Mouse (Mus musculus) cerebellum, postnatal 25 days (tissue): ENCODE measurements at regions not wholly inside any gene's neighbourhood (a gene's known extent, or its start where the extent isn't known, plus 50 kb on each side); places are given as distances from the start of the nearest gene placed in this dataset.

Experiments
- DNase-seq, 2 experiments: peaks; one replicate each; pipeline ENCODE4 v3.0.0; 2021; ENCODE audit warnings: mixed read lengths in 2 of 2

DNA sequence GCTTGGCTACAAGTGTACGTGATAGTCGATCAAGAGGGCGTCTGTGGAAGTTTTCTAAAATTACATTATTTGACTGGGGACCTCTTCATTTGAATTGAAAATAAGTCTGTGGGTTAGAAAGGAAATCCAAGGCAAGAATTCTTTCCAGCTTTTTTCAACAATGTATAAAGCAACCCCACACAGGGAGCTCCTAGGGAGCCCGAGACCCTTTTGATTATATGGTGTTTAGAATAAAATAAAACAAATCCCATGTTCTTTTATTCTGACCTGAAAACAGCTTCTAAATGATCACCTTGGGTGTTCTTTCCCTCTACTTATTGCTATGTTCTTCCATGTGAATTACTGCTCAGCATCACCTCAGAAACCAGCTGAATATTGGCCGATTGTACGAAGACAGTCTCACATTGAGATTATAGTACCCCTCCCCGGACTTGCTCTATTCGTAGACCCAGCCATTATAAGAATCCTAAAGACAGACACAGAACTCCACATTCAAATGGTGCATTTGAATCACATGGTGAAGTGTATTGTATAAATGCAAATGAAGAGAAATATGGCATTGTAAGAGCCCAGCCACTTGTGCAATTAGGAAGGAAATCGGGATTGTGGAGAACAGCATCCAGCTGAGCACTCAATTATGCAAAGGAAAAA lies 236.3 kb upstream of the Map3k7 start:
- DNase-seq = no peak

DNA sequence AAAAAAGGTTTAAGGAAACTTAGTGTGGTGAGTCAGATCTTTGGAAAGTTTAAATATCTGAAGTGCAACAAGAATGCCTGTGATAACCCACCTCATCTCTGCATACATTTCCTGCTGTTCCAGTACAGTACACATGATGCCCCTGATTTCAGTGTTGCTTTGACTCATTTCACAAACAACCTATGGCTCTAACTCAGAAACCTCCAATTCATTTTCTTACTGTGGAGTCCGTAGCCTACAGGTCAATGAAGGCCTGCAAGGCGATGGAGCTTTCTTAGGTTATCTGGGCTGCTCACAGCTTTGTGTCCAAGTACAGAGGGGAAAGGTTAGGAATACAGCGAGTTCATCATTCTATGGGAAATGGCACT lies 235.8 kb upstream of the Map3k7 start:
- no peak for DNase-seq

DNA sequence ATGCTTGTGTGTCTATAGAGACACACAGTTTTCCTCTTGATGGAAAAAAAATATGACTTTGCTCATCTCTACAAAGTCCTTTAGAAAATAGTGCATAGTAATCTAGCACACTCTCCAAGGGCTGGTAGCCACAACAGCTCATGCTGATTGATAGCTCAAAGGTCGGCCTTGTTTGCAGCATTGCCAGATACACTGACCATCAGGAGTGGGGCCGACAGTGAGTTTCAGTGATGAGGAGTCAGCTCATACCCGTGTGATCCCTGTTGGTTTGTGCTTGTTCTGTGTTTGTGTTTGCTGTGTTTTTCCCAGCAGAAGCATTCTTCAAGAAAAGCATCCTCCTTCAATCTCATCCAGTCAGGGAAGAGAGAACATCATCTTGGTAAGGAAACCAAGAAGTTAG lies 220.1 kb upstream of the Map3k7 start:
- DNase-seq = no peak

DNA sequence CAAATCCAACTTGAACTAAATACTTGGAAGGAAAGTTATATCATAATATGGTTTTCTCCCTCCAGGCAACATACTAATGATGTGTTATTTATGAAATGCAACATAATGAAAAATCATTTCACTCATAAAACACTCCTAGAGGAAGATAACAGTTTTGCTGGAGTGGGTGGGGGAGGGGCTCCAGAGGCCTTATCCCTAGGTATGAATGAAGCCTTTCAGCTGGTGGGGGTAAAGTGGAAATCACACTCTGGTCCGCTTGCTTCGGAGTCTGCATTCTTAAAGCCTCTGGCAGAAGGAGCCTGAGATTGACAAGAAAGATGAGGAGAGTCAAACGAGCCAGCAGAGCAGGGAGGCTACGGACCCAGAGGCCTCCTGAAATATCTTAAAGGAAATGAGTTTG lies 219.5 kb upstream of the Map3k7 start:
- no peak for DNase-seq

DNA sequence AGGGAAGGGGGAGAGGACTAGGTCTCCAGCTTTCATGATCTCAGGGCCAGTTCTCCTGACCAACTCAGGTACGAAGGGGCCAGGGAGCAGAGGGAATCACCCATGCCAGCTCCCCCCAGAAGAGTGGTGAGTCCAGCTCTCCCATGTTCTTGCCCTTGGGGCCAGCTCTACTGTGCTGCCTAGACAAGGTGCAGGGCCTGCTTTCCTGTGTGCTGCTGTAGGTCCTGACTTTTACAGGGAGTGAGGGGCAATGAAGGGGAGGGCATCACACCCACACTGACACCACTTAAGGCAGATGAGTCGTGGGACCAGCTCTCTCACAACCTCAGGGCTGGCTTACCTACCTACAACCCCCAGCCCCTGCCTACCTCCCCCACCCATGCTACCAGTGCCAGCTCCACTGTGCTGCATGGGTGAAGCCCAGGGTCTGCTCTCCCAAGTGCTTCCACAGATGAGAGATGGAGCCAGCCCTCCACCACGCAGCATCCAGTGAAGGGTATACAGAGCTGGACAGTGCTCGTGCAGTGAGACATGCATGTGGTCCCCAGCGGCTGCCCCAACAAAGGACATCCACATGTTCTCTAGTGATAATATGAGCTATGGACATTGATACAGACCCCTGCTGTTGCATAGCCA lies 210.1 kb upstream of the Map3k7 start:
- DNase-seq = no peak

DNA sequence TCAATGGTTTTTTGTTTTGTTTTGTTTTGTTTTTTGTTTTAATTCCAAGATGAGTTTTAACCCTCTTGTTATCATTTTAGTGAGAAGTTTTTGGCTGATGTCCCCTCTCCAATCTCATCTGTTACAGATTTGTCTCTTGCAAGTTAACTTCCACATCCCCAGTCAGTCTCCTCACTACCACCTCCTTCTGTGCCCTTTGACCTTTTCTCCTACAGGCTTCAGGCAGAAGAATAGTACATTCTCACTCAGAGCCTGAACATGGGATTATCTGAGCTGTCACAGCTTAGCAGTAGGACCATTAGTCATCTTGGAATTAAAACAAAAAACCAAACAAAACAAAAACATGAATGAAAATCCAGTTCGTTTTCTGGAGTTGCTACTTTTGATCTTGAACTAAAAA lies 206.8 kb upstream of the Map3k7 start:
- no peak for DNase-seq

DNA sequence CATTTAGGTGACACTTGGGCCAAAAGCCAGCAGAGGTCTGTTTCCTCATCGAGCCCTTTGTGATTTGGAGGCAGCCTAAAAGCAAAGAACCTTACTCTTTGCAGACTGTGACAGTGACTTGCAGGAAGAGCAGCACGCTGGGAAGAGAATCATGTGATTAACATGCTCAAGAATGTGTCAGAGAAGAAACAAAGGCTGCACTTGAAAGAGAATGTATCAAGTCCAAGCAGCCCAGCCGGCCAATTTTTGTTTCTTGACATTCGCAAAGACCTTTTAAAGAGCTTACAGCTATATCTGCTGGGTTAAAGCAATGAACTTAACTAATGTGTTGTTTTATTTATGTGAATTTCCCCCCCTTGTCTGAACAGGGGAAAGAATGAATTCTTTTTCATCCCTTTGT lies 203.8 kb upstream of the Map3k7 start:
- DNase-seq = no peak

DNA sequence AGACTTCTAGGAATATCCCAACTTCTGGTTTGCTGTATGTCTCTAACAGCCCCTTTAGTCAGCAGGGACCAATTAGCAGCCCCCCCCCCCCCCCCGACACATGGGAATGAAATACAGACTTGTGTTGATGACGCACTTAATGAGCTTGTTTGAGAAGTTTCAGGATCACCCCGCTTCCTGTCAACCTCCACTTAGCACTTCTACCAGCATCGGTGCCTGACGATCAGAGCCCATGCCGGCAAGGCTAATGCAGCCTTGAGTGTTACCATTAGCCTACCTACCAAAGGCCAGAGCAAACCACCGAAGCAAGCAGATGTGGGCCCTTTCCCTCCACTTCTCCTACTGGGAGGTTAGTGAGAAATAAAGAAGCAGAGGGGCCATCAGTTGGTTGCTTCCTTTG lies 201.7 kb upstream of the Map3k7 start:
- DNase-seq = no peak

DNA sequence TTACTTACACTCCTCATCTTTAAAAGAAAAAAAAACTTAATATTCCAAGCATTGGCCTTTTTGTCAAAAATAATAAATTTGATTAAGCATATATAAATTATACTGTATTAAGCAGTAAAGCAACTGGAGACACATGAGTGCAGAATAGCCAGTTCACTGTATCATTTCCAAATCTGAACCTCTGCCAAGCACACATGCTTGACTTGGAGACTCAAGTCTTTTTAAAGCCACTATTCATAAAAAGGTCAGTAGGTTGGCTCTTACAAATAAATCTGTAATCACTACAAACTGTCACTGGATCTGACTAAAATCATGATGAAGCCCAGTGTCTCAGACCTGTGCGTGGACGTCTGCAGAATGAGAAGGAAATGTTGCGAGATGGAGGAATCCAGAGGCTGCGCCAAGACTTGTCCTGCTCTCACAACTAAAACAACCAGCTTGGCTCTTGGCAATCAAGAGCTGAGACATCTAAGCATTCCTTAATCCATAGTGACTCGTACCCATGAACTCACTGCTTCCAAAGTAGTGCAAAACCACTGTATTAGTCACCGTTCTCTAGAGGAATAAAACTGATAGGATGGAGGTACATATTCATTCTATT lies 195.8 kb upstream of the Map3k7 start:
- DNase-seq = no peak

DNA sequence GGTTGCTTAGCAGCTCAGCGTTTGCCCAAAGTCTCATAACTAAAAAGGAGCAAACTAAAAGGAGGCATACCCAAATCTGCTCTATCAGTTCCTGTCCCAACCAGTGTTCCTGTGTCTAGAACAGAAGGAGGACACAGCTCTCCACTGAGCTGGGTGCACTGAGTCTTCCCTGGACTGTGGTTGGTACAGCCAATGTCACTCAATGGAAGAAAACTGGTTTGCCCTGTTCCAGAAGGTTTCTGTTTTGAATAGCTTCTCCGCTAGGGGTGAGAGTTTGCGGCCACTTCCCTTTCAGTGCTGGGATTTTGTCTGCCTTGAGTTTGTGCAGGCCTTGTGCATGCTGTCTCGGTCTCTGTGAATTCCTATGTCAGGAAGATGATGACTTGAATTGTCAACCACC lies 194.6 kb upstream of the Map3k7 start:
- DNase-seq = no peak

DNA sequence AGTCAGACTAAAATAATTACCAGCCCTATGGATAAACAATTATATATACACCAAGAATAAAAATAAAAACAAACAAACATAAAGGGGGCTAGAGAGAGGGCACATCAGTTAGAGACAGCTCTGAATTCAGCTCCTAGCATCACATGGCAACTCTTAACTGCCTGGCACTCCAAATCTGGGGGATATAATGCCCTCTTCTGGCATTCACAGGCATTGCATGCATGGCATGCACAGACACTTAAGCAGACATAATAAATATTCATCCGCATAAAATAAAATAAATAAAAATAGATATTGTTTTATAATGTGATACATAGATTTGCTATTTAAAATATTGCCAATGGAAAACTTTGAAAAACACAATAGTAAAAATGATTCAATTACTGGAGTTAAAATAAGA lies 177.6 kb upstream of the Map3k7 start:
- no peak for DNase-seq

DNA sequence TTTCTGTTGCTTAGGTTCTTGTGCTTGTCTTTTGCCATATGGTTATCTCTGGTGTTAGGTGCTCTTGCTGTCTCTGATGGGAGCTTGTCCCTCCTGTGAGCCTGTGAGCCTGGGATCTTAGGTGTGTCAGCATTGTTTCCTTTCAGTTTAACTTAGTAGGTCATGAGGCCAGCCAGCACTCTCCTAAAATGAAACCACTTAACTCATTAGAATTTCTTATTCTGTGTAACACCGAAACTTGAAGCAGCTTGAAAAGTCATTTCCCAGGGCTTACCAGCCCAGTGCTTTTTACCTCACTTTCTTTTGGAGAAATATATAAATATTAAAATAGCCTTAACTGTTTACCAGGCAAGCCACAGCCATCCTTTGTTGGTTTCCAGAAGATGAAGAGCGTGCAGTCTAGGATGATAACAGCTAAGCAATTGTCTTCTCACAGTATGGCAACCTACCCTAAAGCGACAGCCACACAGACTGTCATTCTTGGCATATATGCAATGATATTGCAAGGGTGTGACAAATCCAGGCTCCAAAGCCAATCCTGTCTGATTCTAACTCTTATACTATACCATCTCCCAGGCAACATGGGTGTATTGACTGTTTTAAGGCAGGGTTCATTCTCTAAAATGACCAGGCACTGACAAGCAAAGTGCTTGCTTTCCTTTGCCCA lies 146.2 kb upstream of the Map3k7 start:
- DNase-seq = no peak

DNA sequence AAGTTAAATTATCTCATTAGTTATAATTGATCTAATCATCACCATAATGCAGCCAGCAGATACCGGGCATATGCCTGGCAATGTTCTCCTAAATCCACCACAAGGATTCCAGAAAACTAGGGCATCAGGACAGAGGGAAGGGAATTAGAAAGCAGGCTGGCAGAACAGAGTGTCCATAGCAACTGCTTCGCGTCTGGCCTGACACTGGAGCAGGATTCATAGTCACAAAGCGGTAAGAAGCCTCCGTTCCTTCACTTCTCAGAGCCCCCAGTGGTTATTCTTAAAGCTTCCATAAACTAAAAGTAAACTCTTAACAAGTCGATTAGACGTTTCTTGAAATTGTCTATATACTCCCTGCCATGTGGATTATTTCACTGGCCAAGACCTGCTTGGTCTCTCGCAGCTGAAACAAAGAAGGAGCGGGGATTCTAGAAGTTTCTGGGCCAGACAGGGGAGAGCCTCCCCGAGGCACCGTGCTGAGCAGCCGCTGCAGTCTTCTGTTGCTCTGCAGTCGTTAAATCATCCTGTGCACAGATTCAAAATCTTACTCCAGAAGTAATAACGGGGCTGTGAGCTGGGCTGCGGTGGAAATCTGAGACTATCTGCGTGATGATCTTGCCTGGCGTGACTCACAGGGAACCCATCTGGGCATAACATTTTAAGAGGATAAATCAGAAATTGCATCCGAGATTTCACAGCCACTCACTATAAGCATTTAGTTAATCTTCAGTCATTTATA lies 144.2 kb upstream of the Map3k7 start:
- DNase-seq = no peak

DNA sequence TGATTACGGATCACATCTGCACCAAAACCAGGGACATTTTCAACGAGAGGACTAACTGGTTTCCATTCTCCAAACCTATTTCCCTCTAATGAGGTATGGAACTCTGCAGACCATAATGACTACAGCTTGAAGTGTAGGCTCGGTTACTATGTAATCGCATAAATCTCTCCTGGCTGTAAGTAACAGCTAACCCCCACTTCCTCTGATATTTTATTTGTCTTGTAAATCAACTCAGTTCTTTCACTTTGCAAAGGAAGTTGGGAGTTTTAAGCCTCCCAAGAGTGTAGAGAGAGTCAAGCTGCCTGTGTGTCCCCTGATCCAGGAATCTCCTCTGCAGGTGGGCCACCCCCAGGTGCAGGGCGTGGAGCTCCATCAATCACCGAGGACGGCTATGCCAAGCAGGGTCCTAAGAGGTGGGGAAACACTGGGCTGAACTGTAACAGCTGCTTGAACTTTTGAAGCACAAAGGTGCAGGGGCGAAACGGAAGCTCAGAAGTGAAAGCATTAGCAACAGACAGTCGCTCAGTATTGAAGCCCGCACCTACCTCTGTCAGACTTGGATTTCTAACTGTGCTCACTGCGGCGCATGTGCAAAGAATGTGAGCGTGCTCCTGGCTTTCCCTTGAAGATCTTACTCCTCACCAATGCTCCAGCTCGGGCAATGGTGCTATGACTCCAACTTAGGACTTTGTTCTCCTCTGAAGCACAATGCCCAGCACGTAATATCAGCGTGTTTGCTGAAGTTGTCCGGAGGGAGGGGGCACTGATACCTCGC lies 140.1 kb upstream of the Map3k7 start:
- no peak for DNase-seq

DNA sequence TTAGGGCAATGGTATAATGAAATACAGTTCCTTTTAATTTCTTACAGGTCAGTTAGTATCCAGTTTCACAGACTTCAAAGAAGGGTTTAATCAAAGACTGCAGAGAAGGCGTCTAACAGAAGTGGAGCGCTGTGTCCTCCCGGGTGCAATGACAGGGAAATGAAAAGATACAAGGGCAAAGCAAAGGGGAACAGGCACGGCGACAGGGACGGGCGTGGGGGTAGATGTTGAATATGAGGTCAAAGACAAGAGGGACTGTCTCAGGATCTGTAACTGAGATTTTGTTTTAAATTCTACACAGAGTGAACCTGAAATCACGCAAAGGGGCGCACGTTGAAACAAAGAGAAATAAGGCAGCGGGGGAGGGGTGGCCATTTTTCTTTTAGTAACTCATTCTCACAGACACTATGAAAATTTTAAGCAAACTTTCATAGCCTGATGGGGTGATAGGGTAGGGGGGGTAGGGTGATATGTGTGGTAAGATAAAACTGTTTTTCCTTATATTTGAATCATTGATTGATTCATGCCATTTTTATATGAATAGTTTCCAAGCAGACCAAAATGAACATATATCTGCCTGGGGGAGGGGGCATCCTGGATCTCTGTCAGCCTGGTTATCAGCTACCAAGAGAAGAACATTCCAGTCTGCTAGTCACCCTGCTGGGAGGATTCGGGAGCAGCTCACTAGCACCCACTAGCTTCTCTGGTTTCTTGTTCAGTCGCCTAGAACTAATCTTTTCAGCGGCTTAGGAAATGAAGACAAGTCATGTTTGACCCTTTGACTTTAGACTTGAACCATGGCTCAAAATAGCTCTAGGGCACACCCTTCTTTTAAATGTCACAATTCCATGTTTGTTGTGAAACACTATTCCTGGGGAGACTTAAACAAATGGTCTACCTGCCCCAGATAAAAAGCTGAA lies 139.1 kb upstream of the Map3k7 start:
- no peak for DNase-seq

DNA sequence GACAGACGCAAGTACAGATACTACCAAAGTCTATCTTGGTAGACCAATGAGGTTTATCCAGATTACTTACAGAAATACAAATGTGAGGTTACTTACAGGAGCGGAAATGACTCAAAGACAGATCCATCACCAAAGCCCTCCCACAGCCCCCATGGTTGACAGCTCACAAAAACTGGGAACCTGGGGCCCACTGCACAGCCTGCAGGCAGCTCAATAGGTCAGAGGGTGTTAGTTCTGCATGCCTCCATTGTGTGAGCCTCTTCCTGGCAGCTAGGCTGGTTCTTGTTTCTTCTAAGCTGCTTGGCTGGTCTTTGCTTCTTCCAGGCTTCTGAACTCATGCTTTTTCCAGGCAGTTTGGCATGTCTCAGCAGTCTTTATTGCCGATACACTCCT lies 138.5 kb upstream of the Map3k7 start:
- DNase-seq = no peak

DNA sequence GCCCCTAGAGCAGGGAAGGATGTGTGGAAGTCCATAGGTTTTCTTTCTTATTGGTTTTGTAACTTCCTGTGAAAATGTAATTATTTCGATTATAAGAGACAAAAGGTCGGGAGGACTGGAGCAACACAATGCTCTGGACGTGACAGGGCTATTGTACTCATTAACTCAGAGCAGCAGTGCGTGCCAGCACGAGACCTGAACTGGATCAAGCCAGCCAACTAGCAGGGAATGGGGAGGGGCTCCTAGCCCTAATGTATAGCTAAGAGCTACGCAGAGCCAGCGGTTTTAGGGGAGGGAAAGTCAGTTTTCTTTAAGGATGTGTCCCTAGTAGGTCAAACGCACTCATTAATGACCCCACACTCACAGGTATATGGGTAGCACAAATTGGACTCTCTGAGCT lies 137.2 kb upstream of the Map3k7 start:
- DNase-seq = no peak

DNA sequence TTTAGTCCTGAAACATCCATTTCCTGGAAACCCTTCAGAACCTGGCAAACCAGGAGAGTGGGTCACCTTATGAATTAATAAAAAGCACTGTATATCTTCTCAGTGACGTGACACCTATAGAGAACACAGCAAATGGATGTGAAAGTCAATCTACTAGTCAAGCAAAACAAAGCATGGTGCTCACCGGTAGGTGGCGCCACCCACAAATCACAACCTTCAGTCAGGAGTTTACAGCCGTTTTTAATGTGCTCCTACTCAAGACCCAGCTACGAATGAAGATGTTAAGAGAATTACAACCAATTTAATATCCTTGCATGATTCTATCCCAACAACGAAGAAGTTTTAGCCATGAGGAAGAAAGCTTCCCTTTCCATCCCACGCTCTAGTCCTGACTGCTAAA lies 136.6 kb upstream of the Map3k7 start:
- peak in 1 of 2 experiments; percentile 27 for DNase-seq

DNA sequence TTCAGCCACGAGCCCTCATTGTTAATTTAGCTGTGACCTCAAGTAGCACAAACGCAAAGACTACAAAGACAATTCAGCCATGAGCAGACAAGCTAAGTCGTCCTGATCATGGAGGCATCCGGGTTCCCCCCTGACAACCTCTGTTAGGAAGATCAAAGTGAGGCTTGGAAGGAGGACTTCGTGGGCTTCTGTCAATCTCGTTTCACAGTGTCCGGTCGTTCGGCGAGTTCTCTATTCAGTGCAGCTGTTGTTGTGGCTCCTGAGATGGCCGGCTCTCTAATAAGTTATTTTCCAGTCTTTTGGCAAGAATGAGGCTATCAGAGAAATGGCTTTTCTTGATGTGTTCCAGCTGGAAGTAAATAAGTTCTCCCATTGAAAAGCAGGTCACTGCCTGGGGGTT lies 133.7 kb upstream of the Map3k7 start:
- no peak for DNase-seq

DNA sequence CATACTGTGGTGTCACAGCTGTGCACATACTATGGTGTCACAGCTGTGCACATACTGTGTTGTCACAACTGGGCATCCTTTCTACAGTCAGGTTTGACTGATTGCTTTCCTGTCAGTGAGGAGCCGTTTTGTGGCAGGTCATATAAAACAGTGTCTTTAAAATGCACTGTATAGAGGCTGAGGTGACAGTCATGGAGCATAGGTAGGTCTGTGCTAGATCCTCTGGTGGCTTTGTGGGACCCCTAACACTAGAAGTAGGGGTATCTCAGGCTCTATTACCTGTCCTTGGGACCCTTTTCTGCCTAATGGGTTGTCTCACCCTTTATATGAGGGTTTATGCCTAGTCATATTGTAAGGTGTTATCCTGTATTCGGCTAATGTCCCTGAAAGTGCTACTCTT lies 132.4 kb upstream of the Map3k7 start:
- DNase-seq = no peak

DNA sequence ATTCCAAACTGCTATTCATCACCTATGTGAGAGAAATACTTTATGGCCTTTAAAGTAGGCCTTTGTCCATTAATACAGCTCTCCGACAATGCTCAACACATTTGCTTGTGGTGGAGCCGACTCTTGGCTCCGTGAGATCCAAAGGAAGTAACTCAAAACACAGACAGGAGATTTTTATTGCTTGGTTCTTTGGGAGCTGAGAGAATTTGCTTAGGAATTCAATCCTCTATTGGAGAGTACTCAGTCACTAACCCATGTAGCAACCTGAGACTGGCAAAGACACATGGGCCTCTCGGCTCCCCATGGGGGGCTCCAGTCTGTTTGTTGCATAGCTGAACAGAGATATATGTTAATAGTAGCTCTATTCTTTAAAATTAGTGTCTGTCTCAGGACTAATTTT lies 130.1 kb upstream of the Map3k7 start:
- DNase-seq = no peak

DNA sequence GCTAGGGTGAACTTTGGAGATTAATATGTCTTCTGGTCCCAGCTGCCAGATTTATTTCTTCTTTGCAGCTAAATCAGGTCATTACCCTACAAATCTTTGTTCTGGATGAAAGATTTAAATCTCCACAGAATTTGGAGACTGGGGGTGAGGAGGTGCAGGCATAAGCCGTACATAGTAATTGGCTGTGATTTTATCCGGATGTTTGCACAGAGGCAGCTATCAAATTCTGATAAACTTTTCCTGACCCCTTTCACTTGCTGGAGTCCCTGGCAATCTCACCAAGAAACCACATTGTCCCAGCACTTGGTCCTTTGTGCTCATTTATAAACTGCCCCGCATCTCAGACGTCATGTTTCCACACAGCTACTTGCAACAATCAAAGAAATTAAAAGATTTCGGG lies 128.8 kb upstream of the Map3k7 start:
- DNase-seq = no peak
